Mouse (Mus musculus) NIH3T3 (cell line): ENCODE data around the gene Nhlrc2.

Experiments
- DNase-seq: peaks from one replicate; pipeline ENCODE4 v3.0.0-alpha.2; 2012; ENCODE audit warnings: low read depth

Gene Nhlrc2

DNA sequence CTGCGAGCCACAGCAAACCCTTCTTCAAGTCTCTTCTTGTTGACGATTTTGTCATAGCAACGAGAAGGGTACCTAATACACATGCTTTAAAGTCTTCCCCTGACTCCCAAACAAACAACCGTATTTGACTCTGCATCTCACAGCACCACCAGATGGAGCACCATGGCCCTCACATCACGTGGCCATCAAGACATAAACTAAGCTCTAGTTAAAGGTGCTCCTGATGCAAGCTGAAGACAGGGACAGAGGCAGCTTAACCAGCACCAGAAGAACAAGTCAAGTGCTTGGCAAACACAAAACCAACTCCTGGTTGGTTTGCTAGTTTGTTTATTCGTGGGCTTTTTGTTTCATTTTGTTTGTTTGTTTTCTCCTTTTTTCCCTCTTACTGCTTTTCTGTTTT lies 17.3 kb downstream of the Nhlrc2 start:
- DNase-seq, result peak; percentile 41

DNA sequence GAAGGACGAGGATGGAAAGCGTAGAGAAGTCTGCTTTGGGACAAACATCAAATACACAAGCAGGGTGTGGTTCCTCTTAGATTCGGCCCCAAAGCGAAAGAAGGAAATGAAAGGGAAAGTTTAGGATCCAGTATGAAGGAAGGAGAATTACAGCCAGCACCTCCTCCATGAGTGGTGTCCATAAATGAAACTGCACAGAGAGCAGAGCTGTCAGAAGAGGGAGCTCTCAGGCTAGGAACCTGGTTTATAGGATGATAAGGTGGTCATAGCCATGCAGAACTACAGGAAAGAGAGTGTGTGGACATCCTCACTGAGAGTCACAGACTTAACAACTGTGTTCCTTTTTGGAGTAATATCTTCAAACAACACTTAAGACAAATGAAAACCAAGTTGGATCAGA lies 18.0 kb downstream of the Nhlrc2 start:
- peak; percentile 75 for DNase-seq

GRCm38 (mm10) chr19:56566940-56567339 lies 18.9 kb downstream of the Nhlrc2 start:
- DNase-seq, result no peak

- DNase-seq, result no peak
These were observed 22.7 kb downstream of the Nhlrc2 start for GRCm38 (mm10) chr19:56570781-56571180.

- DNase-seq, result no peak
These were observed 23.2 kb downstream of the Nhlrc2 start for GRCm38 (mm10) chr19:56571234-56571633.

- no peak for DNase-seq
These were observed 23.9 kb downstream of the Nhlrc2 start for GRCm38 (mm10) chr19:56571913-56572312.

DNA sequence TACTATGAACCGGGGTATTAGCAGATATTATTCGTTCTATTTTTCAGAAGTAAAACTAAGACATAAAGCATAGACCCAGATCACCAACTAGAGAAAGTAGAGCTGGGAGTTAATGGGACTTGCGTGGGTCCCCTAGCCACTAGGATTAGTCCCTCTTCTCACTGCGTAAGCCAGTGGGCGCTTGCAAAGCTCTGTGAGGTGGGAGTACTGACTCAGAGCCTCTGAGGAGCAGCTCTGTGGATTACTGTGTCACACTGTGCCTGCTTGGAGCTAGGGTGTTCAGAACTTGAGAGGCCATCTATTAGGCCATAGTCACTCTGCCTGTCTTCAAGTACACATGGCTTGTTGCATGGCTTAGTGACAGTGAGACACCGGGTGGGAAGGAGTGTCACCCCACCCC lies 25.1 kb downstream of the Nhlrc2 start:
- DNase-seq, result no peak

- no peak for DNase-seq
These were observed 29.7 kb downstream of the Nhlrc2 start for GRCm38 (mm10) chr19:56577801-56578200.

DNA sequence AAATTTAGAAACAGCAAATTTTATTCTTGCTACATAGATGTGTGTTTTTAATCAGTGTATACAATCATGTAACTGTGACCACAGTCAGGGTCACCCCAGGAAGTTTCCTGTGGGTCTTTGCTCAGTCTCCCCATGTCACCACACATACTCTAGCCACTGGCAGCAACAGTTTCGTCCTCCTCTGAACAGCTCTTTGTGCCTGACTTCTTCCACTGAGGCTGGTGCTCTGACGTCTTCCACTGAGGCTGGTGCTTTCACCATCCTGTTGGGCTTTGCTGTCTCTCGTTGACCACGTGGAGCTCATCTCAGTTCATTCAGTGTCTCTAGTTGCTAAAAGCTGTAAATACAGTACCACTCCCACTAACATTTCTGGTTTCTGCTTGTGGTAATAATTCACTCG lies 33.9 kb downstream of the Nhlrc2 start:
- DNase-seq, result no peak

DNA sequence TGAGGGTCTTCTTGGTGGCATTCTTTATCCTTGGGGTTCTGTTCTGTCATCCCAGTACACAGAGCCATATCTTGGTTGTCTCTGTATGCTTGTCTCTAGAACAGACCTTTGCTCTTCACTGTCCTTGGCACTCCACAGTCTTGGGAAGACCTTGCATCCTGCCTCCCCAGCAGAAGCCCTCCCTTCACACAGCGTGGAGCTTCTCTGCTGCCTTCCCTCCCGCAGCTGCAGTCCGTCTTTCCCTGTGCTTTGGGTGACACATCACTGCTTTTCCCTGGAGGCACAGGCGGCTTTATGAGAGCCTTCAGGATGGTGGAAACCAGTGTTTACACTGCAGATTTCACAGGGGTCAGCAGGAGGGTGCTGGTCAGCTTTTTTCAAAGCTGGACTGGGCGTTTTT lies 35.7 kb downstream of the Nhlrc2 start:
- no peak for DNase-seq

- DNase-seq, result no peak
These were observed 36.2 kb downstream of the Nhlrc2 start for GRCm38 (mm10) chr19:56584288-56584687.

DNA sequence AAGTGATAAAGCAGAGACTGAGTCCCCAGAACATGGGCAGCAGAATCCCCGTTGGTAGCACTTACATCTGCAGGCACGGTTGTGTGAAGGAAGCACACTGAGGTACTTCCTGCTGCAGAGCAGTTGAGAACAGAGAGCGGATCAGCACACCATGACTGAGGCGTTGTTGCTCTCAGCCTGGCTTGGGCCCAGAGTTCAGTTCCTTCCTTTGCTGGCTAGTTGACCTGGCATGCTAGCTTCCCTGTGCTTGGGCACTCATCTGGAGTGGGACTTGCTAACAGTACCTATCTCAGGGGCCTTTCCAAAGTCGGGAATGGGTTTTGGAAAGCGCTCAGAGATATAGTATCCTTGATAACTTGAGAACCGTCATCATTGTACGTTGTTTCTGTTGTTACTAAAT lies 38.3 kb downstream of the Nhlrc2 start:
- DNase-seq, result no peak

GRCm38 (mm10) chr19:56588205-56588626 lies 40.2 kb downstream of the Nhlrc2 start:
- peak; percentile 94 for DNase-seq

DNA sequence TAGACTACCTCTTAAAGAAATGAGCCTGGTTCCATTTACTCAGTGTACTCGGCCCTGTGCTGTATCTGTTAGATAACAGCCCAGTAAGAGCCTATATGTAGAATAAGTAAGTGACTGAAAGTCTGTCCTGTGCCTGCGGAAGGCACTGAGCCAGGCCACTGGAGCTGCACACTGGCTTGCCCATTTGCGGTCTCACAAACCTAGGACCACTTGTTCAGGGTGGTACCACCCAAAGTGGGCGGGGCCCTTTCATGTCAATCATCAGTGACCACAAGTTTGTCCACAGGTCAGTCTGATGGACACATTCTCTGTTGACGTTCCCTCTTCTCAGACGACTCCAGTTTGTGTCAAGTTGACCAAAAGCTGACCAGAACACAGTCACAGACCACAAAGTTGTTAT lies 40.9 kb downstream of the Nhlrc2 start:
- DNase-seq, result no peak

- no peak for DNase-seq
These were observed 41.4 kb downstream of the Nhlrc2 start for GRCm38 (mm10) chr19:56589455-56589854.

DNA sequence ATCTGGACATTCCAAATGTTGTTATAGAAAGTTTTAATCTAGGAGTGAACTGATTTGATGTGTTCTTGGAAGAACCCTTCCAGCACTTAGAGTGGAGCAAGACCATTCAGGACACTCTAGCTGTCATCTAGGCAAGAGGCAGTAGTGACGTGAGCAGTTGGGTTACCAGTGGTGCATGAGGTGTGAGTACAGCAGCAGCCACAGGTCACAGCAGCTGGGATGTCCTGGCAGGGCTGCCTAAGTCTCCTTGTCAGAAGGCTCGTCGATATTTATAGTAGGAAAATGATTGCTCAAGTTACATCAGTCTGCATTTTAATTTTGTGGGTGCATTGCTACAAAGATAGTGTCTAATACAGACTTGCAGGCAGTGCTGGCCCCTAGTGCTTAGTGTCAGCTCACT lies 42.2 kb downstream of the Nhlrc2 start:
- DNase-seq, result no peak

DNA sequence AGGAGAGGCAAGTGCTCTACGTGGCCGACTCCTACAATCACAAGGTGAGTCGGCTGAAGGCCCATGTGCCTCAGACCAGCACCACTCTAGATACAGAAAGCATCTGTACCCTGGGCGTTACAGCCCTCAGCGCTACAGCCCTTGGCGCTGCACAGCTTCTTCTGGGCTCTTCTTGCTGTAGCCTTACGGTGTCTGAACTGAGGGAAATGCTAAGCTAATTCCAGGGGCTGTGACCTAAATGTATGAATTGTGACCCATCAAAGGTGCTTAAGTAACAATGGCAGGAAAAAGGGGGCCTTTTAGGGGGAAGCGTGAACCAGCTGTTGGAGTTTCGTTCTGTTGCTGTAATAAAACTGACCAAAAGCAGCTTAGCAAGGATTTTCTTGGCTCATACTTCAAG lies 44.4 kb downstream of the Nhlrc2 start:
- no peak for DNase-seq

DNA sequence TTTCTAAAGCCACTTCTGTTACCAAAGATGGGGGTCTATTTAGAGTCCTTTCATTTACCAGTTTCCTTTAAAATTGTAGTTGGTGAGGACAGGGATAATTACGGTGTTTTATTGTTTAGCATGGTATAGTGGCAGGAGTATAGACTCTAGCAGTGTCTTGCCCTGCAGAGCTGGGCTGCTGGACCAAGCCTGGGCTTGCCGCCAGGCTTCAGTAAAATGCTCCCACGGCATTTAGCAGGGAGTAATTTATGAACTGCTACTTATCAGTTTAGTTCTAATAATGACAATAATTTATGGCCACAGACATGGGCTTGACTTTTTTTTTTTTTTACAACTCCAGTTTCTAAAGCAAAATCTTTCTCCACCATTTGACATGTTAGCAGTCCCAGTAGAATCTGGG lies 51.9 kb downstream of the Nhlrc2 start:
- DNase-seq, result peak; percentile 48

GRCm38 (mm10) chr19:56600797-56601196 lies 52.7 kb downstream of the Nhlrc2 start:
- DNase-seq, result no peak

DNA sequence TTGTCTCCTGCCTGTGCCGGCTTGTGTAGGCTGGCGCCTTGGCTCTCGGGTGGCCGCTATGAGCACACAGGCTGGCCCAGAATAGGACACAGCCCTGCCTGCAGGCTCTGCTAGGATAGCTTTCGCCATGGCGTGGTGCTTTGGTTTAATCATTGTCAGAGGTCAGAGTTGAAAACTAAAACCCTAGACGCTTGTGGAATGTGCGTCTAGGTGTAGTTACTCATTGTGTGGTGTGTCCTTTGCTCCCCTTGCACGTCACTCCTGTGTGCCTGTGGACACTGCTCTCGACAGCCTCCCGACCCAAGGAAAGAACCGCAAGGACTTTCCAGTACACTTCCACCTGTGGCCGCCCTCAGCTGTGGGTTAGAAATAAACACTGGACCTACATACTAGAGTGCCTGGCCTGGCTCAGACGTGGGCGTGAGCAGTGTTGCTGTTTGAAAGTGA lies 53.9 kb downstream of the Nhlrc2 start:
- DNase-seq, result no peak

GRCm38 (mm10) chr19:56608946-56609345 lies 60.9 kb downstream of the Nhlrc2 start:
- DNase-seq, result no peak

DNA sequence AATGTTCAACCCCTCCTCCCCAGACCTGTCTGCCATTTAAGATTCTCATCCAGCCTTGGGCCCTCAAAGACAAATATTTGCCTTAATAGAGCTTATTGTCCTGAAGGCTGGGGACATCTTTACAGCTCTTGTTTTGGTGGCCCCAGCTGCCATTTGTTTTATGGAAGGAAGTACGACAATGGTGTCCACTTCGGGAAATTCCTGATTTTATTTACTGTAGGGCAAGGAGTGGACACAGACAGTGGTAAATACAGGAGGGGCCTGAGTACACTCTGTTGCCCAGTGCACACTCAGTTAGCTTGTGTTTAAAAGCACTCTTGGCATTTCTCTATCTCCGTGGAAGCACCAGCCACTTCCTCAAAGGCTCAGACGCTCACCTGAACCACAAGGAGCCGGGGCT lies 66.1 kb downstream of the Nhlrc2 start:
- no peak for DNase-seq

DNA sequence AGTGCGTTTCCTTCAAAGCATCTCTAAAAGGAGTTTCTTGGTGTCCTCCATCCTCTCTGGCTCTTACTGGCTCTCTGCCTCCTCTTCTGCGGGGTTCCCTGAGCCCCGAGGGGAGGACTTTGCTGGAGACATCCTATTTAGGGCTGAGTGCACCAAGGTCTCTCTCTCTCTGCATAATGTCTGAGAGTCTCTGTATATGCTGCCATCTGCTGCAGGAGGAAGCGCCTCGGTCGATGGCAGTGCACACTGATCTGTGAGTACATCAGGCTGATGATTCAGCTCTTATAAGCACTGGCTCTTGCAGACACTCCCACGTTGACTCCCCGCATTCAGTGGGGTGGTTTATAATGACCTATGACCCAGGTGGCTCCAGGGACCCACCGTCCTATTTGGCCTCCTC lies 70.8 kb downstream of the Nhlrc2 start:
- DNase-seq, result no peak

- DNase-seq, result peak; percentile 24
These were observed 71.5 kb downstream of the Nhlrc2 start for GRCm38 (mm10) chr19:56619546-56619945.

- DNase-seq, result no peak
These were observed 73.8 kb downstream of the Nhlrc2 start for GRCm38 (mm10) chr19:56621876-56622275.
